Mouse (Mus musculus): Measurements from ENCODE around the gene Zfp143. TPM values are rescaled to one million over a fixed set of nuclear protein-coding genes. Genes with fewer than 3 reads are reported as not detected.
A peak's percentile ranks its signal among the peaks of the same experiment; 100 is the strongest.
"Not testable (repeated sequence)": the region's sequence is repeated elsewhere in the genome, so short reads cannot be mapped to it uniquely, and the experiment has no call there.

The Zfp143 gene
- polyA plus RNA-seq (2015; fragmentation: Nextera tagmentation; extraction: Ambion mirVana), result 23.3 and 25.0 TPM in 2 replicates

- H3K4me1 ChIP-seq, result peaks cover 27% of the 10 kb centered on the region
- H3K4me3 ChIP-seq, result peak within 1 kb of the TSS; percentile 57
- peak within 1 kb of the TSS; percentile 97 for H3K9ac ChIP-seq (replicated peaks)
- no peaks in the 10 kb centered on the region for H3K9me3 ChIP-seq
- WGBS, result under 1% methylated on average over 34 of the region's 34 CpGs
- no peaks in the 10 kb centered on the region for H3K27me3 ChIP-seq
- H3K4me2 ChIP-seq (replicated peaks), result peak within 1 kb of the TSS; percentile 54
- H3K36me3 ChIP-seq, result peaks cover 10% of the 10 kb centered on the region
- H3K27ac ChIP-seq (replicated peaks), result peak within 1 kb of the TSS; percentile 100
- peak; percentile 99 for ATAC-seq (replicated peaks)
Measured at GRCm38 (mm10) chr7:110061199-110061751, at the start of gene Zfp143. Zfp143 (plus strand) TSS chr7:110061217.

GRCm38 (mm10) chr7:110011417-110011816, 49.6 kb upstream of the Zfp143 start:
- no peak overlapping the region for H3K27ac ChIP-seq (replicated peaks)
- no peaks in the 10 kb centered on the region for H3K27me3 ChIP-seq
- no peaks in the 10 kb centered on the region for H3K9me3 ChIP-seq
- no peak overlapping the region for H3K4me3 ChIP-seq
- no peak overlapping the region for H3K4me2 ChIP-seq (replicated peaks)
- H3K36me3 ChIP-seq, result no peaks in the 10 kb centered on the region
- H3K9ac ChIP-seq (replicated peaks), result no peak overlapping the region
- whole genome bisulfite sequencing, result 59% methylated on average over 1 of the region's 1 CpGs
- no peaks in the 10 kb centered on the region for H3K4me1 ChIP-seq
- no peak for ATAC-seq (replicated peaks)

- WGBS, result 88% methylated on average over 5 of the region's 5 CpGs
Measured at GRCm38 (mm10) chr7:110014272-110014671, 46.7 kb upstream of the Zfp143 start.

GRCm38 (mm10) chr7:110018117-110018630, 42.8 kb upstream of the Zfp143 start, which contains the start of gene Ipo7:
Ipo7 (plus strand) TSS chr7:110018274.
- Histone ChIP-seq H3K27ac (replicated peaks) (peak within 1 kb of the TSS; percentile 90), H3K27me3 (no peaks in the 10 kb centered on the region), H3K9me3 (no peaks in the 10 kb centered on the region), H3K4me1 (peaks cover 15% of the 10 kb centered on the region), H3K4me2 (replicated peaks) (peak within 1 kb of the TSS; percentile 78), H3K36me3 (no peaks in the 10 kb centered on the region), H3K4me3 (peak within 1 kb of the TSS; percentile 97), H3K9ac (replicated peaks) (peak within 1 kb of the TSS; percentile 96)
- WGBS, result under 1% methylated on average over 48 of the region's 48 CpGs
- peak; percentile 99 for ATAC-seq (replicated peaks)

More at GRCm38 (mm10) chr7:110014272-110014671, 46.7 kb upstream of the Zfp143 start:
- Histone ChIP-seq H3K9ac (replicated peaks) (no peak overlapping the region), H3K36me3 (no peaks in the 10 kb centered on the region), H3K27me3 (no peaks in the 10 kb centered on the region), H3K4me3 (no peak overlapping the region), H3K27ac (replicated peaks) (no peak overlapping the region), H3K4me1 (peaks cover 5% of the 10 kb centered on the region), H3K9me3 (no peaks in the 10 kb centered on the region), H3K4me2 (replicated peaks) (no peak overlapping the region)
- no peak for ATAC-seq (replicated peaks)

- Histone ChIP-seq H3K9me3 (no peaks in the 10 kb centered on the region), H3K27me3 (no peaks in the 10 kb centered on the region), H3K4me1 (peaks cover 15% of the 10 kb centered on the region), H3K4me2 (replicated peaks) (peak overlapping the region; percentile 78), H3K4me3 (peak overlapping the region; percentile 97), H3K9ac (replicated peaks) (peak overlapping the region; percentile 96), H3K36me3 (no peaks in the 10 kb centered on the region), H3K27ac (replicated peaks) (peak overlapping the region; percentile 90)
- WGBS, result under 1% methylated on average over 42 of the region's 42 CpGs
- ATAC-seq (replicated peaks), result peak; percentile 83
Measured at GRCm38 (mm10) chr7:110018631-110019482, 42.2 kb upstream of the Zfp143 start.

GRCm38 (mm10) chr7:110023553-110023952, 37.5 kb upstream of the Zfp143 start:
- Histone ChIP-seq H3K4me1 (peaks cover 15% of the 10 kb centered on the region), H3K27ac (replicated peaks) (no peak overlapping the region), H3K9ac (replicated peaks) (no peak overlapping the region), H3K9me3 (no peaks in the 10 kb centered on the region), H3K36me3 (peaks cover 2% of the 10 kb centered on the region; the same call in 1 of the 2 replicates), H3K4me3 (no peak overlapping the region), H3K4me2 (replicated peaks) (no peak overlapping the region), H3K27me3 (no peaks in the 10 kb centered on the region)
- no peak for ATAC-seq (replicated peaks)
- WGBS, result 83% methylated on average over 1 of the region's 1 CpGs

GRCm38 (mm10) chr7:110026594-110026993, 34.4 kb upstream of the Zfp143 start:
- 78% methylated on average over 2 of the region's 2 CpGs for WGBS
- Histone ChIP-seq H3K4me2 (replicated peaks) (no peak overlapping the region), H3K36me3 (peaks cover 17% of the 10 kb centered on the region), H3K4me3 (no peak overlapping the region), H3K27ac (replicated peaks) (no peak overlapping the region), H3K27me3 (no peaks in the 10 kb centered on the region), H3K9ac (replicated peaks) (no peak overlapping the region), H3K4me1 (no peaks in the 10 kb centered on the region), H3K9me3 (no peaks in the 10 kb centered on the region)
- no peak for ATAC-seq (replicated peaks)

- H3K27me3 ChIP-seq, result no peaks in the 10 kb centered on the region
- no peak overlapping the region for H3K9ac ChIP-seq (replicated peaks)
- H3K4me1 ChIP-seq, result no peaks in the 10 kb centered on the region
- no peaks in the 10 kb centered on the region for H3K9me3 ChIP-seq
- no peak for ATAC-seq (replicated peaks)
- WGBS, result 57% methylated on average over 1 of the region's 1 CpGs
- no peak overlapping the region for H3K4me2 ChIP-seq (replicated peaks)
- H3K4me3 ChIP-seq, result no peak overlapping the region
- no peak overlapping the region for H3K27ac ChIP-seq (replicated peaks)
- peaks cover 35% of the 10 kb centered on the region for H3K36me3 ChIP-seq
Measured at GRCm38 (mm10) chr7:110028826-110029225, 32.2 kb upstream of the Zfp143 start.

- Histone ChIP-seq H3K9me3 (no peaks in the 10 kb centered on the region), H3K36me3 (peaks cover 40% of the 10 kb centered on the region), H3K9ac (replicated peaks) (no peak overlapping the region), H3K4me1 (no peaks in the 10 kb centered on the region), H3K4me2 (replicated peaks) (no peak overlapping the region), H3K27ac (replicated peaks) (no peak overlapping the region), H3K4me3 (no peak overlapping the region), H3K27me3 (no peaks in the 10 kb centered on the region)
- 70% methylated on average over 3 of the region's 3 CpGs for WGBS
- no peak for ATAC-seq (replicated peaks)
Measured at GRCm38 (mm10) chr7:110030342-110030741, 30.7 kb upstream of the Zfp143 start.

- 93% methylated on average over 2 of the region's 2 CpGs for WGBS
- H3K9me3 ChIP-seq; H3K9ac ChIP-seq (replicated peaks); H3K4me3 ChIP-seq; H3K27ac ChIP-seq (replicated peaks); H3K27me3 ChIP-seq; H3K4me2 ChIP-seq (replicated peaks); ATAC-seq (replicated peaks): not testable (repeated sequence)
- peaks cover 20% of the 10 kb centered on the region for H3K4me1 ChIP-seq
- H3K36me3 ChIP-seq, result peaks cover 35% of the 10 kb centered on the region
Measured at GRCm38 (mm10) chr7:110057723-110058122, 3.3 kb upstream of the Zfp143 start.

GRCm38 (mm10) chr7:110059092-110059785, 1.8 kb upstream of the Zfp143 start:
- Histone ChIP-seq H3K27me3 (no peaks in the 10 kb centered on the region), H3K27ac (replicated peaks) (peak overlapping the region; percentile 42; the same call in 1 of the 2 replicates), H3K9me3 (no peaks in the 10 kb centered on the region), H3K9ac (replicated peaks) (no peak overlapping the region), H3K4me2 (replicated peaks) (no peak overlapping the region), H3K4me1 (peaks cover 27% of the 10 kb centered on the region), H3K36me3 (peaks cover 22% of the 10 kb centered on the region), H3K4me3 (no peak overlapping the region)
- 83% methylated on average over 12 of the region's 12 CpGs for WGBS
- ATAC-seq (replicated peaks), result no peak
